Mouse (Mus musculus): ENCODE results near the gene Fcgrt. TPM values are rescaled to one million over a fixed set of nuclear protein-coding genes. Genes with fewer than 3 reads are reported as not detected.

Gene Fcgrt
- polyA plus RNA-seq, 1 experiment from 2014 or later = 14.1 TPM

GRCm38 (mm10) chr7:45076501-45076900 is 27.1 kb downstream of the Fcgrt start:
- Histone ChIP-seq H3K27ac (no peak overlapping the region), H3K4me2 (replicated peaks) (no peak overlapping the region), H3K36me3 (peaks cover 38% of the 10 kb centered on the region), H3K4me3 (no peak overlapping the region), H3K9ac (no peak overlapping the region), H3K4me1 (no peaks in the 10 kb centered on the region), H3K9me3 (no peaks in the 10 kb centered on the region), H3K27me3 (replicated peaks) (no peaks in the 10 kb centered on the region)
- ATAC-seq (ENCODE audit: low FRiP score, low read depth) = no peak
- 91% methylated on average over 30 of the region's 30 CpGs for WGBS

DNA sequence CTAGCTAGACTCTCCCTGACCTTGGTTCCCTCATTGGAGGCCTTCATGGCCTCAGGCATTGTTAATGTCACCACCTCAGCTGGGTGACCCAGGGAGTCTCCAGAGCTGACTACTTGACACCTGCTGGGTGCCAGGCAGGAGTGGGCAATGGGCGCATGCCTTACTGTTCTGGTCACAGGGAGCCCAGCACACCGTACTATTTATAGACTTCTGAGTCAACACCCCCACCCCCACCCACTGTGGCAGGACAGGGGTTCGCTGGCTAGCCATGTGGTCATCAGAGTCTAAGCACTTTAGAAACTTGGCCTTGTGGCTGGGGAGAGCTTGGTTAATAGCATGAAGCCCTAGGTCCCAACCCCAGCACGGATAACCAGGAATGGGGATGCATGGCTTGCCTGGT is 28.2 kb downstream of the Fcgrt start:
- no peak for ATAC-seq (ENCODE audit: low FRiP score, low read depth)
- Histone ChIP-seq H3K4me1 (no peaks in the 10 kb centered on the region), H3K9me3 (no peaks in the 10 kb centered on the region), H3K27ac (no peak overlapping the region), H3K36me3 (peaks cover 38% of the 10 kb centered on the region), H3K4me3 (no peak overlapping the region), H3K27me3 (replicated peaks) (no peaks in the 10 kb centered on the region), H3K4me2 (replicated peaks) (no peak overlapping the region), H3K9ac (no peak overlapping the region)
- WGBS = 83% methylated on average over 4 of the region's 4 CpGs

DNA sequence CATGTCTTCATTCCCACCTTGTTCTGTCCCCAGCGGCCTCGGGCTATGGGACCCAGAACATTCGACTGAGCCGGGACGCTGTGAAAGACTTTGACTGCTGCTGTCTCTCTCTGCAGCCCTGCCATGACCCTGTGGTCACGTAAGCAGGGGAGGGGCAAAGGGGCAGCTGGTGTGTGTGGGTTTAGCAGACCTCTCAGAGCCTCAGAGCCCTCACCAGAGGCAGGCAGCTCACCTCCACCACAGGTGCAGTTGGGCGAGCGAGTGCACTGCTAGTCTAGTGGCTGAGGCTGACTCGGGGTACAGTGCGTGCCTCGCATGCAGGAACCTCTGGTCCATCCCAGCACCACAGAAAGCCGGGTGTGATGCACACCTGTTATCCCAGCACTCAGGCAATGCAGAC is 29.7 kb downstream of the Fcgrt start:
- Histone ChIP-seq H3K36me3 (peaks cover 38% of the 10 kb centered on the region), H3K4me2 (replicated peaks) (no peak overlapping the region), H3K9ac (no peak overlapping the region), H3K4me1 (no peaks in the 10 kb centered on the region), H3K27ac (no peak overlapping the region), H3K9me3 (no peaks in the 10 kb centered on the region), H3K27me3 (replicated peaks) (no peaks in the 10 kb centered on the region), H3K4me3 (no peak overlapping the region)
- 89% methylated on average over 12 of the region's 12 CpGs for WGBS
- ATAC-seq (ENCODE audit: low FRiP score, low read depth) = no peak

DNA sequence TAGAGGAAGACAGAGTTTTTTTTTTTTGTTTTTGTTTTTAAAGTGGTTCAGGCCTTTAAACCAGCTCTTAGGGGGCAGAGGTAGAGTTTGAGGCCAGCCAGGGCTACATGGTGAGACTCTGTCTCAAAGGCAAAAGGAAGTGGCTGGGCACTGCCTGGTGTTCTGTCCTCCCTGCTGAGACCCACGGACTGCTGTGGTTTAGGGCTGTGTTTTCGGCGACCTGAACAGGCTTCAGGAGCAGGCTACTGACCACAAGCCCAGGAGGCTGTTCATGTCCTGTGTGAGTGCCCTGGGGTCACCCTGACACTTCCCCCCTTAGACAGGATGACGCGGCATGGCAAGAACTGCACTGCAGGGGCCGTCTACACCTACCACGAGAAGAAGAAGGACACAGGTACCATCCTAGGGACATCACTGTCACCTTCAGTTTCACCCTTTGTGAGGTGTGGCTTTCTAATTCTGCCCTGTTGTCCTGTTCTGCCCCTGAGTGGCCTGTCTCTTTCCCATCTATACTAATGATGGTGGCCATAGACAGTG is 30.4 kb downstream of the Fcgrt start:
- Histone ChIP-seq H3K9me3 (no peaks in the 10 kb centered on the region), H3K4me1 (no peaks in the 10 kb centered on the region), H3K27me3 (replicated peaks) (no peaks in the 10 kb centered on the region), H3K4me2 (replicated peaks) (no peak overlapping the region), H3K4me3 (no peak overlapping the region), H3K36me3 (peaks cover 38% of the 10 kb centered on the region), H3K27ac (no peak overlapping the region), H3K9ac (no peak overlapping the region)
- no peak for ATAC-seq (ENCODE audit: low FRiP score, low read depth)
- WGBS = 86% methylated on average over 7 of the region's 7 CpGs

DNA sequence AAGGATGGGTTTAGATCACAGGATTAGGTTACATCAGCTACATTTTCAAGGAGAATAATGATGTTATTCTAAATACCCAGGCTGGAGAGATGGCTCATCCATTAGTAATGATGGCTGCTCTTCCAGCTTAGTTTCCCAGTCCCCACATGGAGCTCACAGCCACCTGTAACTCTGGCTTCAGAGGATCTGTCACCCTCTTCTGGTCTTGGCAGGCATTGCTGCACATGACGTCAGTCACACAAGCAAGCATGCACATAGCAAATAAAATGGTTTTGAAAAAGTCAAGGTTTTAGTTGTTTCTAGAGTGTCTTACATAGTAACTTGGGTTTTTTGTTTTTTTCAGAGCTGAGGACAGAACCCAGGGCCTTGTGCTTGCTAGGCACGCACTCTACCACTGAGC is 31.4 kb downstream of the Fcgrt start:
- Histone ChIP-seq H3K4me2 (replicated peaks) (no peak overlapping the region), H3K9me3 (no peaks in the 10 kb centered on the region), H3K36me3 (peaks cover 31% of the 10 kb centered on the region), H3K27me3 (replicated peaks) (no peaks in the 10 kb centered on the region), H3K4me3 (no peak overlapping the region), H3K4me1 (no peaks in the 10 kb centered on the region), H3K27ac (no peak overlapping the region), H3K9ac (no peak overlapping the region)
- ATAC-seq (ENCODE audit: low FRiP score, low read depth) = no peak
- 79% methylated on average over 2 of the region's 2 CpGs for WGBS

GRCm38 (mm10) chr7:45069671-45070070 is 34.0 kb downstream of the Fcgrt start:
- Histone ChIP-seq H3K4me2 (replicated peaks) (no peak overlapping the region), H3K36me3 (peaks cover 13% of the 10 kb centered on the region; the same call in 1 of the 2 replicates), H3K9ac (no peak overlapping the region), H3K27ac (no peak overlapping the region), H3K4me1 (no peaks in the 10 kb centered on the region), H3K9me3 (no peaks in the 10 kb centered on the region), H3K27me3 (replicated peaks) (no peaks in the 10 kb centered on the region), H3K4me3 (no peak overlapping the region)
- 89% methylated on average over 2 of the region's 2 CpGs for WGBS
- no peak for ATAC-seq (ENCODE audit: low FRiP score, low read depth)

- Histone ChIP-seq H3K27me3 (replicated peaks) (no peaks in the 10 kb centered on the region), H3K9ac (no peak overlapping the region), H3K9me3 (no peaks in the 10 kb centered on the region), H3K4me3 (no peak overlapping the region), H3K4me1 (peaks cover 10% of the 10 kb centered on the region; the same call in 1 of the 2 replicates), H3K27ac (no peak overlapping the region), H3K4me2 (replicated peaks) (no peak overlapping the region), H3K36me3 (no peaks in the 10 kb centered on the region)
- 0 out of 2 replicates have a peak, but pooled peaks have one; percentile 48 for ATAC-seq (ENCODE audit: low FRiP score, low read depth)
- 42% methylated on average over 5 of the region's 5 CpGs for WGBS
These were observed 35.7 kb downstream of the Fcgrt start for GRCm38 (mm10) chr7:45068000-45068318.

GRCm38 (mm10) chr7:45067190-45067999 is 36.3 kb downstream of the Fcgrt start:
- Histone ChIP-seq H3K9me3 (no peaks in the 10 kb centered on the region), H3K27me3 (replicated peaks) (no peaks in the 10 kb centered on the region), H3K27ac (no peak overlapping the region), H3K9ac (no peak overlapping the region), H3K4me3 (no peak overlapping the region), H3K4me2 (replicated peaks) (no peak overlapping the region), H3K4me1 (peaks cover 10% of the 10 kb centered on the region; the same call in 1 of the 2 replicates), H3K36me3 (no peaks in the 10 kb centered on the region)
- ATAC-seq (ENCODE audit: low FRiP score, low read depth) = no peak
- 77% methylated on average over 4 of the region's 4 CpGs for WGBS

GRCm38 (mm10) chr7:45062239-45062835 is 41.3 kb downstream of the Fcgrt start, which contains the start of the genes Nosip and Prrg2:
Gene Nosip (plus strand): TSS chr7:45062429.
Gene Prrg2 (minus strand): TSS chr7:45062677.
- peak within 1 kb of the TSS; percentile 54 for H3K9ac ChIP-seq
- peak; percentile 91 for ATAC-seq (ENCODE audit: low FRiP score, low read depth)
- H3K4me3 ChIP-seq = peak within 1 kb of the TSS; percentile 53
- H3K9me3 ChIP-seq = no peaks in the 10 kb centered on the region
- H3K27ac ChIP-seq = peak within 1 kb of the TSS; percentile 44; the same call in 1 of the 2 replicates
- peaks cover 30% of the 10 kb centered on the region for H3K4me1 ChIP-seq
- WGBS = under 1% methylated on average over 31 of the region's 31 CpGs
- H3K4me2 ChIP-seq (replicated peaks) = peak within 1 kb of the TSS; percentile 72
- no peaks in the 10 kb centered on the region for H3K27me3 ChIP-seq (replicated peaks)
- no peaks in the 10 kb centered on the region for H3K36me3 ChIP-seq

GRCm38 (mm10) chr7:45061532-45062075 is 42.0 kb downstream of the Fcgrt start:
- Histone ChIP-seq H3K27ac (no peak overlapping the region), H3K27me3 (replicated peaks) (no peaks in the 10 kb centered on the region), H3K4me3 (peak overlapping the region; percentile 53), H3K36me3 (no peaks in the 10 kb centered on the region), H3K4me2 (replicated peaks) (peak overlapping the region; percentile 72), H3K9ac (peak overlapping the region; percentile 39; the same call in 1 of the 2 replicates), H3K9me3 (no peaks in the 10 kb centered on the region), H3K4me1 (peaks cover 30% of the 10 kb centered on the region)
- no peak for ATAC-seq (ENCODE audit: low FRiP score, low read depth)
- 16% methylated on average over 11 of the region's 11 CpGs for WGBS

DNA sequence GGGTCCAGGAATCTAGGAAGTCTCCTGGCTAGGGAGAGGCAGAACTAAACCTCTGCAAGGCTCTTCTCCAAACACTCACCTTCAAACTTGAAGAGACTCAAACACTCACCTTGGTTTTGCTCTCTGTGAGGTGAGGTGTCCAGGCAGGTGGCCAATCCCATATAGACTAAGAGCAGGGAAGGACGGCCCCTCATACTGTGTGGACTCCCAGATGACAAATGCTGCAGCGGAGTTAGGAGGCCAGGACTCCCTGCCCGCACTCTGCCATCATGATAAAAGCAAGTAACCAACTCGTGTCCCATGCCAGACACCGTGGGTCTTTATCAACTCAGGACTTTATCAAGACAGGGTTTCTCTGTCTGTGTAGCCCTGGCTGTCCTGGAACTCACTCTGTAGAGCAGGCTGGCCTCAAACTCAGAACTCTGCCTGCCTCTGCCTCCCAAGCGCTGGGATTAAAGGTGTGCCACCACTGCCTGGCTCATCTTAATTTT is 43.0 kb downstream of the Fcgrt start:
- Histone ChIP-seq H3K9me3 (no peaks in the 10 kb centered on the region), H3K27me3 (replicated peaks) (no peaks in the 10 kb centered on the region), H3K4me3 (no peak overlapping the region), H3K9ac (no peak overlapping the region), H3K36me3 (no peaks in the 10 kb centered on the region), H3K4me2 (replicated peaks) (no peak overlapping the region), H3K27ac (no peak overlapping the region), H3K4me1 (peaks cover 30% of the 10 kb centered on the region)
- no peak for ATAC-seq (ENCODE audit: low FRiP score, low read depth)
- WGBS = 94% methylated on average over 6 of the region's 6 CpGs

Data from neural tube, embryonic 12.5 days (tissue).